Mouse (Mus musculus): ENCODE data around the gene Zfp523. TPM values are rescaled to one million over a fixed set of nuclear protein-coding genes. Genes with fewer than 3 reads are reported as not detected.

Zfp523 gene
- polyA plus RNA-seq, 1 experiment from 2014 or later, result 17.2 TPM

GRCm38 (mm10) chr17:28136266-28136665, 40.7 kb upstream of the Zfp523 start:
- TF ChIP-seq CTCF (IDR thresholded peaks at IDR 0.05; ENCODE audit: low read depth), result no peak
- TF ChIP-seq EP300 (optimal IDR thresholded peaks at IDR 0.05), result no peak
- Histone ChIP-seq H3K4me2 (replicated peaks; ENCODE audit: low read depth) (no peak overlapping the region), H3K4me1 (replicated peaks; ENCODE audit: control insufficient read depth, insufficient read depth) (no peaks in the 10 kb centered on the region), H3K9ac (ENCODE audit: low read length) (no peak overlapping the region), H3K9me3 (ENCODE audit: control insufficient read depth, low read length) (no peaks in the 10 kb centered on the region), H3K4me3 (ENCODE audit: low read depth, low read length) (no peak overlapping the region), H3K36me3 (ENCODE audit: control insufficient read depth, insufficient read depth, low read length) (no peaks in the 10 kb centered on the region), H3K27me3 (ENCODE audit: control insufficient read depth, insufficient read depth, low read length) (no peaks in the 10 kb centered on the region), H3K27ac (replicated peaks) (no peak overlapping the region)
- ATAC-seq (ENCODE audit: low FRiP score, low TSS enrichment) (no peak), DNase-seq (ENCODE audit: low spot score) (no peak)
- WGBS, result 26% methylated on average over 5 of the region's 5 CpGs

- no peak for ATAC-seq (ENCODE audit: low FRiP score, low TSS enrichment)
- no peak overlapping the region for H3K4me3 ChIP-seq (ENCODE audit: low read depth, low read length)
- WGBS, result 90% methylated on average over 8 of the region's 8 CpGs
These were observed 38.9 kb upstream of the Zfp523 start for GRCm38 (mm10) chr17:28138013-28138412.

GRCm38 (mm10) chr17:28138685-28139084, 38.2 kb upstream of the Zfp523 start:
- no peaks in the 10 kb centered on the region; the same call in 1 of the 2 replicates for H3K27me3 ChIP-seq (ENCODE audit: control insufficient read depth, insufficient read depth, low read length)
- H3K4me1 ChIP-seq (replicated peaks; ENCODE audit: control insufficient read depth, insufficient read depth), result peaks cover 5% of the 10 kb centered on the region; the same call in 1 of the 2 replicates
- H3K36me3 ChIP-seq (ENCODE audit: control insufficient read depth, insufficient read depth, low read length), result no peaks in the 10 kb centered on the region
- H3K4me2 ChIP-seq (replicated peaks; ENCODE audit: low read depth), result no peak overlapping the region
- ATAC-seq (ENCODE audit: low FRiP score, low TSS enrichment) (no peak), DNase-seq (ENCODE audit: low spot score) (no peak)
- TF ChIP-seq EP300 (optimal IDR thresholded peaks at IDR 0.05) (no peak), CTCF (IDR thresholded peaks at IDR 0.05; ENCODE audit: low read depth) (no peak)
- H3K4me3 ChIP-seq (ENCODE audit: low read depth, low read length), result no peak overlapping the region
- no peak overlapping the region for H3K9ac ChIP-seq (ENCODE audit: low read length)
- H3K27ac ChIP-seq (replicated peaks), result no peak overlapping the region
- 69% methylated on average over 9 of the region's 9 CpGs for WGBS
- H3K9me3 ChIP-seq (ENCODE audit: control insufficient read depth, low read length), result no peaks in the 10 kb centered on the region

More at GRCm38 (mm10) chr17:28138013-28138412, 38.9 kb upstream of the Zfp523 start:
- H3K4me1 ChIP-seq (replicated peaks; ENCODE audit: control insufficient read depth, insufficient read depth), result peaks cover 2% of the 10 kb centered on the region; the same call in 1 of the 2 replicates
- no peak for DNase-seq (ENCODE audit: low spot score)
- H3K4me2 ChIP-seq (replicated peaks; ENCODE audit: low read depth), result no peak overlapping the region
- H3K36me3 ChIP-seq (ENCODE audit: control insufficient read depth, insufficient read depth, low read length), result no peaks in the 10 kb centered on the region
- H3K27me3 ChIP-seq (ENCODE audit: control insufficient read depth, insufficient read depth, low read length), result no peaks in the 10 kb centered on the region; the same call in 1 of the 2 replicates
- TF ChIP-seq EP300 (optimal IDR thresholded peaks at IDR 0.05) (no peak), CTCF (IDR thresholded peaks at IDR 0.05; ENCODE audit: low read depth) (no peak)
- H3K9ac ChIP-seq (ENCODE audit: low read length), result no peak overlapping the region
- no peak overlapping the region for H3K27ac ChIP-seq (replicated peaks)
- H3K9me3 ChIP-seq (ENCODE audit: control insufficient read depth, low read length), result no peaks in the 10 kb centered on the region

DNA sequence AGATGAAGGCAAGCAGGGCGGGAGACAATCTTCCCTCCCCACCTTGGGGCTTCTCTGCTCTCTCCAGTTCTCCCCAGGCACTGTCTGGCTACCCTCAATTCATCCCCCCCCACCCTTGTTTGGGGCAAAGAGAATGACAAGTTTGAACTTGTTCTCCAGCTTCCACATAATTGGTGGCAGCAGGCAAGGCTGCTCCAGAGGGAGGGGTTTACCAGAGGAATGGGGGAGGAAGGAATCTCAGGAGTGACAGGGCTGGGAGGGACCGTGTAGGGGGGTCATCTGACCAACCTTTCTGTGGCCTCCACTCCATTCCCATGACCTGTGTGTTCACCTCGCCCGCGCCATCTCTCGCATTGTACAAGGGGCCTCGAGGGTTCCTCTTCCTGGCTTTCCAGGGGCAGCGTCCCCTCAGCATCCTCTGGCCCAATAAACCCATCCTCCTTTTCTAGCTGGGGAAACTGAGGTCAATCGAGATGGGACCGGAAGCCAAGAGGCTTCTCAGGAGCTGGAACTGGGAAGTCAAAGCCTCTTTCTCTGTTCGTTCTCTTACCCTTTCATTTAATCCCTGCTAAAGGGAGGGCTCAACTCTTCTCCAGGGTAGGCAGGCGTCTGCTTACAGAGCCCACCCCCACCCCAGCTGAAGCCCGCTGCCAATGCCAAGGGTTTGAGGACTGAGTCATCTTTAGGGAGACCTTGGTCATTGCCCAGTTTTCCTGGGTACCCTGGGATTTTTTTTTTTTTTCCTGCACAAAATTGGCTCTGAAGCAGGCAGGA, 36.3 kb upstream of the Zfp523 start:
- ATAC-seq (ENCODE audit: low FRiP score, low TSS enrichment), result no peak
- no peaks in the 10 kb centered on the region for H3K9me3 ChIP-seq (ENCODE audit: control insufficient read depth, low read length)
- no peaks in the 10 kb centered on the region for H3K36me3 ChIP-seq (ENCODE audit: control insufficient read depth, insufficient read depth, low read length)
- TF ChIP-seq EP300 (optimal IDR thresholded peaks at IDR 0.05), result no peak
- no peak for TF ChIP-seq CTCF (IDR thresholded peaks at IDR 0.05; ENCODE audit: low read depth)
- no peak overlapping the region for H3K27ac ChIP-seq (replicated peaks)
- H3K4me3 ChIP-seq (ENCODE audit: low read depth, low read length), result no peak overlapping the region
- H3K4me1 ChIP-seq (replicated peaks; ENCODE audit: control insufficient read depth, insufficient read depth), result peaks cover 5% of the 10 kb centered on the region; the same call in 1 of the 2 replicates
- H3K27me3 ChIP-seq (ENCODE audit: control insufficient read depth, insufficient read depth, low read length), result peaks cover 2% of the 10 kb centered on the region; the same call in 1 of the 2 replicates
- no peak for DNase-seq (ENCODE audit: low spot score)
- 45% methylated on average over 13 of the region's 13 CpGs for WGBS
- no peak overlapping the region for H3K4me2 ChIP-seq (replicated peaks; ENCODE audit: low read depth)
- H3K9ac ChIP-seq (ENCODE audit: low read length), result no peak overlapping the region

DNA sequence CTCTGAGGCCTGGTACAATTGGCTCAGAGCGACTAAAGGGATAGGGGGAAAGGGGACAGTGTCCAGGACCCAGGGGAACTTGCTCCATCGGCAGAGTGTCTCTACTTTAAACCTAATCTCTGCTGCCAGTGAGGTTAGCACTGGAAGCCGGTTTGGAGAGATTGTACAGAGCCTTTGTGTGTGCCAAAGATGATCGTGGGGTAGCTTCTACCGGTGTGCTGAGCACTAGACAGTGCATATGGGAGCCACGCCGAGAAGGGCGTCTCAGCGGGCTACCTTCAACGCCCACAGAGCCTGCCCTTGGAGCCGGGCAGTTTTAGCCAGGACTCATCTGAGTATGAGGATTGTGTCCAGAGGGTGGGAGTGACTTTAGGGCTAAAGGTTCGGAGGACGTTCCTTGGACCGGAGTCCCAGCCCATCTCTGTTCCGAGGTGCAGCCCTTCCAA, 35.7 kb upstream of the Zfp523 start:
- peak overlapping the region; percentile 52; the same call in 1 of the 2 replicates for H3K9ac ChIP-seq (ENCODE audit: low read length)
- no peak overlapping the region for H3K27ac ChIP-seq (replicated peaks)
- no peak for DNase-seq (ENCODE audit: low spot score)
- no peaks in the 10 kb centered on the region for H3K36me3 ChIP-seq (ENCODE audit: control insufficient read depth, insufficient read depth, low read length)
- ATAC-seq (ENCODE audit: low FRiP score, low TSS enrichment), result no peak
- 8% methylated on average over 15 of the region's 15 CpGs for WGBS
- peak overlapping the region; percentile 99 for H3K4me2 ChIP-seq (replicated peaks; ENCODE audit: low read depth)
- peaks cover 2% of the 10 kb centered on the region; the same call in 1 of the 2 replicates for H3K27me3 ChIP-seq (ENCODE audit: control insufficient read depth, insufficient read depth, low read length)
- peak overlapping the region; percentile 59 for H3K4me3 ChIP-seq (ENCODE audit: low read depth, low read length)
- peaks cover 5% of the 10 kb centered on the region; the same call in 1 of the 2 replicates for H3K4me1 ChIP-seq (replicated peaks; ENCODE audit: control insufficient read depth, insufficient read depth)
- H3K9me3 ChIP-seq (ENCODE audit: control insufficient read depth, low read length), result no peaks in the 10 kb centered on the region
- no peak for TF ChIP-seq CTCF (IDR thresholded peaks at IDR 0.05; ENCODE audit: low read depth)
- TF ChIP-seq EP300 (optimal IDR thresholded peaks at IDR 0.05), result no peak

All from stomach, postnatal 0 days (tissue).